Comparison of ENCODE assay signal across 22 mouse cellular contexts in the genomic region with DNA sequence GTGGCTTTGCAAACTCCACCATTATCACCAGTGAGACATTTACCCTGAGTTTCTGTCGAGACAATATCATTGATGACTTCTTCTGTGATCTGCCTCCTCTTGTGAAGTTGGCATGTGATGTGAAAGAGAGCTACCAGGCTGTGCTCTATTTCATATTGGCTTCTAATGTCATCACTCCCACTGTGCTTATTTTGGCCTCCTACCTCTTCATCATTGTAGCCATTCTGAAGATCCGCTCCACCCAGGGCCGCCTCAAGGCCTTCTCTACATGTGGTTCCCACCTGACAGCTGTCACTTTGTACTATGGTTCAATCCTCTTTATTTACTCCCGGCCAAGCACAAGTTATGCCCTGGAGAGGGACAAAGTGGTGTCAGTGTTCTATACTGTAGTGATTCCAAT. TPM values are rescaled to one million over a fixed set of nuclear protein-coding genes. Genes with fewer than 3 reads are reported as not detected.
"Had no signal": no experiment of that assay in that cellular context is flagged by ENCODE, and none has a peak within 500 bp of the region (broad histone marks: within the 10 kb centered on the region; RNA-seq: fewer than 3 reads in every experiment).

No protein-coding gene starts in this region.

- DNase-seq: gastrocnemius, postnatal 14 days; gastrocnemius, postnatal 36 days; heart, adult 2 months; heart, postnatal 14 days; heart, postnatal 36 days; kidney, adult 11 months; kidney, adult 2 months; kidney, adult 9 months; kidney, postnatal 14 days; kidney, postnatal 36 days; layer of hippocampus, adult 9-11 months; layer of hippocampus, postnatal 36 days had no signal

RNA-seq across cellular contexts. Expression of a gene that starts 8.7 kb away (rescaled TPM):
- total RNA-seq: gastrocnemius, adult 18-20 months; gastrocnemius, adult 8-10 months; gastrocnemius, postnatal 14 days; gastrocnemius, postnatal 36 days; heart, adult 2 months; heart, postnatal 14 days; heart, postnatal 36 days; hematopoietic stem cell, adult 5-6 weeks; layer of hippocampus, adult 18-20 months; layer of hippocampus, adult 8-10 months; layer of hippocampus, postnatal 14 days; layer of hippocampus, postnatal 36 days; left cerebral cortex, adult 2 months; left cerebral cortex, postnatal 14 days; left cerebral cortex, postnatal 36 days; liver, adult 2 months had no signal

RNA-seq across cellular contexts. Expression of a gene that starts 13.1 kb away (rescaled TPM):
- total RNA-seq: gastrocnemius, adult 18-20 months; gastrocnemius, adult 8-10 months; gastrocnemius, postnatal 14 days; gastrocnemius, postnatal 36 days; heart, adult 2 months; heart, postnatal 14 days; heart, postnatal 36 days; hematopoietic stem cell, adult 5-6 weeks; layer of hippocampus, adult 18-20 months; layer of hippocampus, adult 8-10 months; layer of hippocampus, postnatal 14 days; layer of hippocampus, postnatal 36 days; left cerebral cortex, adult 2 months; left cerebral cortex, postnatal 14 days; left cerebral cortex, postnatal 36 days; liver, adult 2 months had no signal

RNA-seq across cellular contexts. Expression of a gene that starts 18.7 kb away (rescaled TPM):
- total RNA-seq: gastrocnemius, adult 18-20 months; gastrocnemius, adult 8-10 months; gastrocnemius, postnatal 14 days; gastrocnemius, postnatal 36 days; heart, adult 2 months; heart, postnatal 14 days; heart, postnatal 36 days; hematopoietic stem cell, adult 5-6 weeks; layer of hippocampus, adult 18-20 months; layer of hippocampus, adult 8-10 months; layer of hippocampus, postnatal 14 days; layer of hippocampus, postnatal 36 days; left cerebral cortex, adult 2 months; left cerebral cortex, postnatal 14 days; left cerebral cortex, postnatal 36 days; liver, adult 2 months had no signal

RNA-seq across cellular contexts. Expression of a gene that starts 28.0 kb away (rescaled TPM):
- total RNA-seq: gastrocnemius, adult 18-20 months; gastrocnemius, adult 8-10 months; gastrocnemius, postnatal 14 days; gastrocnemius, postnatal 36 days; heart, adult 2 months; heart, postnatal 14 days; heart, postnatal 36 days; hematopoietic stem cell, adult 5-6 weeks; layer of hippocampus, adult 18-20 months; layer of hippocampus, adult 8-10 months; layer of hippocampus, postnatal 14 days; layer of hippocampus, postnatal 36 days; left cerebral cortex, adult 2 months; left cerebral cortex, postnatal 14 days; left cerebral cortex, postnatal 36 days; liver, adult 2 months had no signal

RNA-seq across cellular contexts. Expression of a gene that starts 38.6 kb away (rescaled TPM):
- total RNA-seq: gastrocnemius, adult 18-20 months; gastrocnemius, adult 8-10 months; gastrocnemius, postnatal 14 days; gastrocnemius, postnatal 36 days; heart, adult 2 months; heart, postnatal 14 days; heart, postnatal 36 days; hematopoietic stem cell, adult 5-6 weeks; layer of hippocampus, adult 18-20 months; layer of hippocampus, adult 8-10 months; layer of hippocampus, postnatal 14 days; layer of hippocampus, postnatal 36 days; left cerebral cortex, adult 2 months; left cerebral cortex, postnatal 14 days; left cerebral cortex, postnatal 36 days; liver, adult 2 months had no signal
